15 mouse cellular contexts compared by ENCODE assay signal in the genomic region with DNA sequence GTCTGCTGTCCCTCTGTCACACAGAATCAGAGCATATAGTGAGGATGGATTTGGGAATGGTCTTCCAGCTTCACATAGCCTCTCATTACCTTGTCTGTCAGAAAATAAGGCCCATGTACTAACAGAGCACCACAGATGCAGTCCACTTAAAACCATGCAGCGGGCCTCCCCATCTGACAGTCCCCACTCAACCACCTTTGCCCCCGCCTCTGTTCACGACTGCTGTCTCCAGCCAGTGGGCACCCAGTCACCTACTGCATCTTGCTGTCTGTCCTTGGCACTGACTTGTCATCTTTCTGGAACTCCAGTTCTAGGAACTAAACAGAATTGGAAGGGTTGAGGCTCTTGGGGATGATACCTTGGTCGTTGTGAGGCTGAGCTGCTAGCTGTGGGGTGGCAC.
"Had no signal": no experiment of that assay in that cellular context is flagged by ENCODE, and none has a peak within 500 bp of the region (broad histone marks: within the 10 kb centered on the region; RNA-seq: fewer than 3 reads in every experiment).

No protein-coding gene starts in this region.

- H3K4me2 ChIP-seq: liver, embryonic 12.5 days; lung, embryonic 14.5 days; midbrain, embryonic 12.5 days; neural tube, embryonic 12.5 days; stomach, embryonic 15.5 days had no signal

- H3K27me3 ChIP-seq: liver, embryonic 12.5 days; midbrain, embryonic 12.5 days; neural tube, embryonic 12.5 days; stomach, embryonic 15.5 days had no signal

- H3K9ac ChIP-seq: liver, embryonic 12.5 days; liver, embryonic 14.5 days; lung, embryonic 14.5 days; midbrain, embryonic 12.5 days; neural tube, embryonic 12.5 days; stomach, embryonic 15.5 days had no signal

- H3K4me3 ChIP-seq: liver, embryonic 12.5 days; neural tube, embryonic 12.5 days; stomach, embryonic 15.5 days had no signal

- DNase-seq: lung, adult 18-20 months; lung, embryonic 14.5 days; lung, postnatal 10 days; lung, postnatal 4 days; right cerebral cortex, postnatal 14 days; thymus, adult 2 months; thymus, postnatal 25 days; thymus, postnatal 4 days had no signal

- H3K27ac ChIP-seq: liver, embryonic 12.5 days; liver, embryonic 14.5 days; midbrain, embryonic 12.5 days; neural tube, embryonic 12.5 days; stomach, embryonic 15.5 days; stomach, postnatal 0 days had no signal

- ATAC-seq: liver, embryonic 12.5 days; midbrain, embryonic 16.5 days had no signal

- H3K9me3 ChIP-seq: liver, embryonic 12.5 days; midbrain, embryonic 12.5 days; neural tube, embryonic 12.5 days; stomach, embryonic 15.5 days had no signal
